Mouse (Mus musculus): Measurements from ENCODE around the gene Ptpn12. TPM values are rescaled to one million over a fixed set of nuclear protein-coding genes. Genes with fewer than 3 reads are reported as not detected.

Gene Ptpn12
- polyA plus RNA-seq, 1 experiment = 48.5 TPM

DNA sequence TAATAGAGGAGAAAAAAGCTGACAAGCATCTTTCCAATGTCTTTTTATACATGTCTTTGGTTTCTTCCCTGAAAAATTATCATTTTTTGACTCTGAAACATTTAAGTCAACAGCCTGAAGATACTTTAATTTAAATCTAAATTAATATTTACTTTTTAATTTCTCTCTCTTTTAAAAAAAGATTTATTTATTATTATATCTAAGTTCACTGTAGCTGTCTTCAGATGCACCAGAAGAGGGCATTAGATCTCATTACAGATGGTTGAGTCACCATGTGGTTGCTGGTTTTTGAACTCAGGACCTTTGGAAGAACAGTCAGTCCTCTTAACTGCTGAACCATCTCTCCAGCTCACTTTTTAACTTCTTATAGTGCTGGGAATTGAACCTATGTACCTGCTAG is 44.8 kb downstream of the Ptpn12 start:
- TF ChIP-seq POLR2A (IDR thresholded peaks at IDR 0.05; ENCODE audit: borderline replicate concordance, insufficient read depth, low read length) (no peak), CTCF (IDR thresholded peaks at IDR 0.05; ENCODE audit: borderline replicate concordance, insufficient read depth, low read depth, low read length) (no peak)
- Histone ChIP-seq H3K27ac (ENCODE audit: insufficient read depth, low read length) (no peak overlapping the region), H3K4me1 (ENCODE audit: control insufficient read depth, insufficient read depth, low read length) (no peaks in the 10 kb centered on the region), H3K4me3 (replicated peaks; ENCODE audit: insufficient read depth, low read depth, low read length) (no peak overlapping the region), H3K27me3 (ENCODE audit: control insufficient read depth, insufficient read depth, low read length) (no peaks in the 10 kb centered on the region)
- no peak for DNase-seq

DNA sequence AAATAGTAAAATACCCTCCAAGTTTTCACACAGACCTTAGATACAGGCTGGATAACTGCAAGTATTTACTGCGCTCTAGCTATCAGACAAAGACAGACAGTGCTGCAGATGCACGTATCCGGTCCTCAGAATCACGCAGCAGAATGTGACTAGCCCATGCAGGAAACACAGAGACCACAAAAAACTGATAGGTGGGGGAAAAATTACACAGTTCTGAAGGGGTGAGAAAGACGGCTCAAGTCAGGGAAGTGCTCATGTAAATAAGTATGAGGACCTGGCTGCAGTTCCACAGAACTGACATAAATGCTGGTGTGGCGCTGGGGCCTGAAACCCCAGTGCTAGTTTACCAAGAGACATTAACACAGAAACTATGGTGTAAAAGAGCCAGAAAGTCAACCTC is 53.0 kb downstream of the Ptpn12 start:
- no peaks in the 10 kb centered on the region for H3K4me1 ChIP-seq (ENCODE audit: control insufficient read depth, insufficient read depth, low read length)
- H3K27me3 ChIP-seq (ENCODE audit: control insufficient read depth, insufficient read depth, low read length) = no peaks in the 10 kb centered on the region
- TF ChIP-seq CTCF (IDR thresholded peaks at IDR 0.05; ENCODE audit: borderline replicate concordance, insufficient read depth, low read depth, low read length) (no peak), POLR2A (IDR thresholded peaks at IDR 0.05; ENCODE audit: borderline replicate concordance, insufficient read depth, low read length) (no peak)
- no peak overlapping the region for H3K4me3 ChIP-seq (replicated peaks; ENCODE audit: insufficient read depth, low read depth, low read length)
- no peak overlapping the region for H3K27ac ChIP-seq (ENCODE audit: insufficient read depth, low read length)
- no peak for DNase-seq
- WGBS = 94% methylated on average over 6 of the region's 6 CpGs

DNA sequence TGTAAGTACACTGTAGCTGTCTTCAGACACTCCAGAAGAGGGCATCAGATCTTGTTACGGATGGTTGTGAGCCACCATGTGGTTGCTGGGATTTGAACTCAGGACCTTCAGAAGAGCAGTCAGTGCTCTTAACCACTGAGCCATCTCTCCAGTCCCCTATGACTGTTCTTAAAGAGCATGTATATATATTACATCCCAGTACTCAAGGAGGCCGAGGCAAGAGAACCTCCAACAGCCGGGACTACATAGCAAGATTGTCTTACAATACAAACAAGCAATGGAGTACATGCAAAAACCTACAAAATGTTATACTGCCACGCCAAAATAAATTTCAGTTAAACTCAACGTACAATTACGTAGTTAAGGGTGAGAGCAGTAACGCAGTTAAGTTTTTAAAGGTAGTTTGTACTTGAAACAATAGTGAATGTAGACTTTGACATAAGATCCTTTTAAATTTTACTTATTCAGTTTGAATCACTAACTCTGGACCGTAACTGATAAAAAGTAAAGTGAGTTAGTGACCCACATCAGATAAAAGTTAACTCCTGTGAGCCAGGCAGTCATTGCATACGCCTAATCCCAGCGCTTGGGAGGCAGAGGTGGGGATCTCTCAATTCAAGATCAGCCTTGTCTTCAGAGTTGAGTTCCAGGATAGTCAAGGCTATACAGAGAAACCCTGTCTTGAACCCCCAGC is 53.9 kb downstream of the Ptpn12 start:
- no peak for DNase-seq
- WGBS = over 99% methylated on average over 10 of the region's 10 CpGs
- no peaks in the 10 kb centered on the region for H3K4me1 ChIP-seq (ENCODE audit: control insufficient read depth, insufficient read depth, low read length)
- no peak overlapping the region for H3K4me3 ChIP-seq (replicated peaks; ENCODE audit: insufficient read depth, low read depth, low read length)
- no peaks in the 10 kb centered on the region for H3K27me3 ChIP-seq (ENCODE audit: control insufficient read depth, insufficient read depth, low read length)
- no peak for TF ChIP-seq POLR2A (IDR thresholded peaks at IDR 0.05; ENCODE audit: borderline replicate concordance, insufficient read depth, low read length)
- no peak for TF ChIP-seq CTCF (IDR thresholded peaks at IDR 0.05; ENCODE audit: borderline replicate concordance, insufficient read depth, low read depth, low read length)
- H3K27ac ChIP-seq (ENCODE audit: insufficient read depth, low read length) = no peak overlapping the region

DNA sequence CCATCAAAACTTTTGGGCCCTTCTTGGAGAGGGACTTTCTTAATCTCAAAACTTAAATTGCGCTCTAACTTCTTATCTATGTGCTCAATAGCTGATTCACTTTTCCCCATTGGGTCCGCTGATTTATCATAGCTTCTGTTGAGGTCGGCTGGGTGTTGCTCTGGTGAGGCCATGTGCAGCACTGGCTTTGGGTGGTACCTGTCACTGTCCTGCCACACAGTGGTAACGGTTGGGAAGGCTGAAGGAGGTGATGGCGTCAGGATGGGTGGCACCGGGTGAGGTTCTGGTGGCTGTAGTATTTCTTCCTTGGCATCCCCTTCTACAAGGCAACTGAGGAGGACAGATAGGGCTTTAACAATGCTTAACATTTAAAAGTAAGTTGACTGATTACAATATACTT is 57.3 kb downstream of the Ptpn12 start:
- TF ChIP-seq POLR2A (IDR thresholded peaks at IDR 0.05; ENCODE audit: borderline replicate concordance, insufficient read depth, low read length) = no peak
- no peak for TF ChIP-seq CTCF (IDR thresholded peaks at IDR 0.05; ENCODE audit: borderline replicate concordance, insufficient read depth, low read depth, low read length)
- H3K4me1 ChIP-seq (ENCODE audit: control insufficient read depth, insufficient read depth, low read length) = no peaks in the 10 kb centered on the region

DNA sequence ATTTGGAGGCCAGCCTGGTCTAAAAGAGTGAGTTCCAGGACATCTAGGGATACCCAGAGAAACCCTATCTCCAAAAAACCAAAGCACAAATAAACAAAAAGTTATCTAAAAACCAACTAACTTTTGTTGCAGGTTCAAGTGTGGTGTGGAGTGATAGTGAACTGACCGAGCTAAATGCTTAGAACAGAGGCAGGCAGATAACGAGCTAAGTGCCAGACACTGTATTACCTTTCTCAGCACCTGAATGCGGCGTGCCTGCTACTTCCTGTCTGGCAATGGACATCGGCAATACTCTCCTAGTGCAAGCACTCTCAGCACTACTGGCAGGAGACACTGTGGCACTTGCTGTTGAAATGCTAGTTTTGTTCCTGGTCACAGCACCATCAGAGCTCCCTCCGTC is 58.2 kb downstream of the Ptpn12 start:
- WGBS = 95% methylated on average over 6 of the region's 6 CpGs
- DNase-seq = no peak
- TF ChIP-seq POLR2A (IDR thresholded peaks at IDR 0.05; ENCODE audit: borderline replicate concordance, insufficient read depth, low read length) (no peak), CTCF (IDR thresholded peaks at IDR 0.05; ENCODE audit: borderline replicate concordance, insufficient read depth, low read depth, low read length) (no peak)
- H3K4me3 ChIP-seq (replicated peaks; ENCODE audit: insufficient read depth, low read depth, low read length) = no peak overlapping the region
- no peaks in the 10 kb centered on the region for H3K27me3 ChIP-seq (ENCODE audit: control insufficient read depth, insufficient read depth, low read length)
- H3K27ac ChIP-seq (ENCODE audit: insufficient read depth, low read length) = no peak overlapping the region
- H3K4me1 ChIP-seq (ENCODE audit: control insufficient read depth, insufficient read depth, low read length) = no peaks in the 10 kb centered on the region

More for the DNA sequence above, 57.3 kb downstream of the Ptpn12 start:
- no peak for DNase-seq
- 91% methylated on average over 6 of the region's 6 CpGs for WGBS
- H3K27me3 ChIP-seq (ENCODE audit: control insufficient read depth, insufficient read depth, low read length) = no peaks in the 10 kb centered on the region
- no peak overlapping the region for H3K4me3 ChIP-seq (replicated peaks; ENCODE audit: insufficient read depth, low read depth, low read length)
- no peak overlapping the region for H3K27ac ChIP-seq (ENCODE audit: insufficient read depth, low read length)

DNA sequence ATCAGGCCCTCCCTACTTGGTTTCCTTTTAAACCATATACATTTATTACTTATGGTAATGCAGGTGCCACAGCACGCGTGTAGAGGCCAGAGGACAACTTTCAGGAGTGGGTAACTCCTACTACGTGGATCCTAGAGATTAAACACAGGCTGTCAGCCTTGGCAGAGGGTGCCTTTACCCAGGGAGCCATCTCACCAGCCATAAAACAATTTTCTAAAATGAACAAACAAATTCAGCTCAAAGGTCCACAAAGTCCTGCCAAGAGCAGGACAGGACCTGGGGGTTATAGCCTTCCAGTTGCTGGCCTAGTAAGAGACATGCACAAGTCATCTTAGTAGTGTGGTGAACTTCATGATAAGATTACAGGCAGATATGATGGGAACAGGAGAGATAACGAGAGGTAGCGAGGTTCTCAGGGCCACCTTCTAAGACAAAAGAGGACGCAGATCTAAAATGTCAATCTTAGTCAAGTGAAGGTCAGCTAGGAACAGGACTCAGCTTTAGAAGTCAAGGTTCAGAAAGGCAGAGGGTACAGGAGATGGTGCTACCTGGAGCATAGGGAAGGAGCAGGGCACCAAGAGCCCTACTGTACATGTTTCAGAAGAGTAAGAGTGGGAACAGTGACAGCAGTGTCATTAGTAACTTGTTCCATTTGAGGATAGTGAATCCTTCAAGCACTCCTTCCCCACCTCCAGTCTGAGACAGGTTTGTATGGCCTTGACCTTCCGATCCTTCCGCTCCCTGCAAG is 65.5 kb downstream of the Ptpn12 start:
- DNase-seq = no peak
- Histone ChIP-seq H3K27me3 (ENCODE audit: control insufficient read depth, insufficient read depth, low read length) (no peaks in the 10 kb centered on the region), H3K4me3 (replicated peaks; ENCODE audit: insufficient read depth, low read depth, low read length) (no peak overlapping the region), H3K27ac (ENCODE audit: insufficient read depth, low read length) (no peak overlapping the region), H3K4me1 (ENCODE audit: control insufficient read depth, insufficient read depth, low read length) (no peaks in the 10 kb centered on the region)
- TF ChIP-seq CTCF (IDR thresholded peaks at IDR 0.05; ENCODE audit: borderline replicate concordance, insufficient read depth, low read depth, low read length) (no peak), POLR2A (IDR thresholded peaks at IDR 0.05; ENCODE audit: borderline replicate concordance, insufficient read depth, low read length) (no peak)
- WGBS = 98% methylated on average over 8 of the region's 8 CpGs

DNA sequence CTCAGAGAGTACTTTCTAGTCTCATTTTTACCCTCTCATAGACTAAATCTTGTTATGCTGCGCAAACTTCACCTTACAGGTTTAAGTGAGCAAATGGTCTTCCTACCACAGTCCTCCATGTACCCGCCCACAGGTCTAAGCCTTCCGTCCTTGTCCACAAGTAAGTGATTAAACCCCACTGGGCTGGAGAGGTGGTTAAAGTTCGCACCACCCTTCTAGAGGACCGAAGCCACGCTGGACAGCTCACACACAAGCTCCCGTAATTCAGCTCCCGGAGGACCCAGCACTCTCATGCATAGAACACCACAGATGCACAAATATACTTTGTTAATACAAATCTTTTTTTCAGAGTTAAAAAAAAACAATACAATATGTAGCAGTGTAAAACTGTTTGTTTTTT is 69.4 kb downstream of the Ptpn12 start:
- WGBS = 96% methylated on average over 8 of the region's 8 CpGs

DNA sequence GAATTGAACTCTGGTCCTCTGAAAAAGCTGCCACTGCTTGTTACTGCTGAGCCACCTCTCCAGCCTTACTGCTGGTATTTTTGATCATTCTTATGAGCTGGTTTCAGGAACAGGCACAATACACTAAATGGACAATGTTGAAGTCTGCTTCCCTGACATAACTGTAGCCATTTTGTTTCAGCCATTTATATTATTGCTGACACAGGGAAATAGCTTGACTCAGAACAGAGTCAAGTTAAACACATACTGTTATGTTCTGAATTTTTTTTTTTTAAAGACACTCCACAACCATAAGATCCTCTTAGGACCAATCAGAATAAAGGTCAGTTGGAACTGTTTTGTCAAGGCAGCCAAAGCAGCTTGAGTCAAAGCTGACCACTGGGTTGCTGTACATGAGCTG is 72.2 kb downstream of the Ptpn12 start:
- Histone ChIP-seq H3K4me3 (replicated peaks; ENCODE audit: insufficient read depth, low read depth, low read length) (no peak overlapping the region), H3K27me3 (ENCODE audit: control insufficient read depth, insufficient read depth, low read length) (no peaks in the 10 kb centered on the region), H3K4me1 (ENCODE audit: control insufficient read depth, insufficient read depth, low read length) (no peaks in the 10 kb centered on the region), H3K27ac (ENCODE audit: insufficient read depth, low read length) (no peak overlapping the region)
- DNase-seq = no peak
- no peak for TF ChIP-seq POLR2A (IDR thresholded peaks at IDR 0.05; ENCODE audit: borderline replicate concordance, insufficient read depth, low read length)
- no peak for TF ChIP-seq CTCF (IDR thresholded peaks at IDR 0.05; ENCODE audit: borderline replicate concordance, insufficient read depth, low read depth, low read length)

More for the DNA sequence above, 69.4 kb downstream of the Ptpn12 start:
- H3K27me3 ChIP-seq (ENCODE audit: control insufficient read depth, insufficient read depth, low read length) = no peaks in the 10 kb centered on the region
- TF ChIP-seq POLR2A (IDR thresholded peaks at IDR 0.05; ENCODE audit: borderline replicate concordance, insufficient read depth, low read length) = no peak
- TF ChIP-seq CTCF (IDR thresholded peaks at IDR 0.05; ENCODE audit: borderline replicate concordance, insufficient read depth, low read depth, low read length) = no peak
- no peak overlapping the region for H3K27ac ChIP-seq (ENCODE audit: insufficient read depth, low read length)
- DNase-seq = no peak
- H3K4me3 ChIP-seq (replicated peaks; ENCODE audit: insufficient read depth, low read depth, low read length) = no peak overlapping the region
- no peaks in the 10 kb centered on the region for H3K4me1 ChIP-seq (ENCODE audit: control insufficient read depth, insufficient read depth, low read length)

Data from cerebellum, adult 2 months (tissue).